Mouse (Mus musculus) heart, embryonic 16.5 days (tissue): ENCODE results near the gene Vmn1r127. TPM values are rescaled to one million over a fixed set of nuclear protein-coding genes. Genes with fewer than 3 reads are reported as not detected.
"Not testable (repeated sequence)": the region's sequence is repeated elsewhere in the genome, so short reads cannot be mapped to it uniquely, and the experiment has no call there.

Experiments
- ATAC-seq: fragments of 200-750 bp; cut with Nextera tagmentation; replicated peaks from 2 replicates; pipeline ENCODE4 v1.8.0; 2017; ENCODE audit warnings: moderate number of reproducible peaks; ENCODE audit not compliant: insufficient read depth, low FRiP score; ENCODE audit errors: extremely low read depth
- H3K27ac ChIP-seq: fragments of 300-500 bp; sonication (generic); 2 replicates; pipeline ENCODE4 v1.5.1; 2014; ENCODE audit warnings: mild to moderate bottlenecking, low read length, control low read depth, moderate library complexity
- H3K27me3 ChIP-seq: fragments of 300-500 bp; sonication (generic); 2 replicates; pipeline ENCODE4 v1.6.1; 2014; ENCODE audit warnings: low read length, mixed read lengths; ENCODE audit not compliant: control insufficient read depth, insufficient read depth
- H3K36me3 ChIP-seq: fragments of 300-500 bp; sonication (generic); 2 replicates; pipeline ENCODE4 v1.6.1; 2014; ENCODE audit not compliant: control insufficient read depth, insufficient read depth
- H3K4me1 ChIP-seq: fragments of 300-500 bp; sonication (generic); 2 replicates; pipeline ENCODE4 v1.6.1; 2014; ENCODE audit warnings: low read length, mixed read lengths; ENCODE audit not compliant: control insufficient read depth, insufficient read depth
- H3K4me2 ChIP-seq: fragments of 300-500 bp; sonication (generic); 2 replicates; pipeline ENCODE4 v1.6.1; 2014; ENCODE audit warnings: low read depth, mild to moderate bottlenecking, control low read depth, low read length
- H3K4me3 ChIP-seq: fragments of 300-500 bp; sonication (generic); 2 replicates; pipeline ENCODE4 v1.5.1; 2014; ENCODE audit warnings: mild to moderate bottlenecking, control low read depth, low read length
- H3K9ac ChIP-seq: fragments of 300-500 bp; sonication (generic); 2 replicates; pipeline ENCODE4 v1.6.1; 2014; ENCODE audit warnings: low read length, control low read depth
- H3K9me3 ChIP-seq: fragments of 300-500 bp; sonication (generic); replicated peaks from 2 replicates; pipeline ENCODE4 v1.6.1; 2016; ENCODE audit warnings: low read length; ENCODE audit not compliant: control insufficient read depth
- WGBS: fragments of 180-500 bp; shearing (Covaris S2); extraction: QIAGEN DNeasy Blood & Tissue Kit; methylation state at CpG from one replicate; pipeline ENCODE4 v1.1.7; 2014; 5-methylcytosine and 5-hydroxymethylcytosine counted together
- polyA plus RNA-seq: library from polyadenylated mRNA; unstranded; fragments of >200 nt; fragmentation: Nextera tagmentation; extraction: Ambion mirVana; gene quantifications from 2 replicates; pipeline ENCODE4 v1.2.1, GENCODE M21; 2015

The Vmn1r127 gene
- not detected in 2 replicates for polyA plus RNA-seq

DNA sequence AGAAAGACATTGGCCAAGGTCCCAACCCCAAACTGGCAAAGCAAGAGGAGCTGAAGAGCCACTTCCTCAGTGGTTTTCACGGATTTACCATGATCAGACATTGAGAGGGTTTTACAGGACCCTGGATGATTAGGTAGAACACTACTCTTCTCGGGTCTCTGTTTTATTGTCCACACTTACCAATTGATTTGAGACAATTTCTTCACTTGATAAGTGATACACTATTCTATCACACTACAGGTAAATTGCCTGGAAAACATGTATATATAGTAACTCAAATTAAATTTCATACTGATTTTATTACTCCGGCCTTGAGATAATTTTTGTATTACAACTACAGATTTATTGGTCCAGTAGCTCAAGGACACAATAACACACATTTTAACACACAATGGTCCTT, at the start of gene Vmn1r127:
TSS of gene Vmn1r127 (minus strand) at position 101 of the 400 bp plus-strand sequence.
- not testable (repeated sequence) for H3K9ac ChIP-seq, H3K4me1 ChIP-seq, H3K4me2 ChIP-seq, ATAC-seq, H3K9me3 ChIP-seq, H3K36me3 ChIP-seq, H3K27ac ChIP-seq, H3K27me3 ChIP-seq, H3K4me3 ChIP-seq
- WGBS = no CpG with 5 or more reads among the region's 3 CpGs

- not testable (repeated sequence) for H3K9ac ChIP-seq, ATAC-seq, H3K4me3 ChIP-seq, H3K9me3 ChIP-seq, H3K4me2 ChIP-seq, H3K36me3 ChIP-seq, H3K27me3 ChIP-seq, H3K27ac ChIP-seq, H3K4me1 ChIP-seq
- WGBS = no CpG with 5 or more reads among the region's 1 CpGs
Observed at GRCm38 (mm10) chr7:21361191-21361590, 41.5 kb upstream of the Vmn1r127 start, which contains the start of gene Vmn1r129. Gene Vmn1r129 (minus strand): TSS chr7:21361291.

GRCm38 (mm10) chr7:21349073-21349472, 29.4 kb upstream of the Vmn1r127 start, which contains the start of gene Vmn1r128:
Gene Vmn1r128 (plus strand): TSS chr7:21349373.
- H3K4me2 ChIP-seq, H3K27me3 ChIP-seq, H3K36me3 ChIP-seq, H3K4me1 ChIP-seq, ATAC-seq, H3K9me3 ChIP-seq, H3K27ac ChIP-seq, H3K4me3 ChIP-seq, H3K9ac ChIP-seq: not testable (repeated sequence)
- 37% methylated on average over 1 of the region's 1 CpGs for WGBS

GRCm38 (mm10) chr7:21301367-21301766, 18.3 kb downstream of the Vmn1r127 start, which contains the start of gene Vmn1r126:
Gene Vmn1r126 (minus strand): TSS chr7:21301467.
- no CpG with 5 or more reads among the region's 5 CpGs for WGBS
- ATAC-seq, H3K9ac ChIP-seq, H3K27me3 ChIP-seq, H3K4me3 ChIP-seq, H3K4me1 ChIP-seq, H3K9me3 ChIP-seq, H3K4me2 ChIP-seq, H3K36me3 ChIP-seq, H3K27ac ChIP-seq: not testable (repeated sequence)

- H3K4me3 ChIP-seq, ATAC-seq, H3K4me2 ChIP-seq, H3K27ac ChIP-seq, H3K4me1 ChIP-seq, H3K27me3 ChIP-seq, H3K36me3 ChIP-seq, H3K9ac ChIP-seq, H3K9me3 ChIP-seq: not testable (repeated sequence)
- 57% methylated on average over 3 of the region's 3 CpGs for WGBS
Observed at GRCm38 (mm10) chr7:21271879-21272278, 47.8 kb downstream of the Vmn1r127 start, which contains the start of gene Vmn1r125. Gene Vmn1r125 (plus strand): TSS chr7:21272179.

Other genes starting within 250 kb of the Vmn1r127 start
- gene Vmn1r121, start 221.3 kb downstream of the Vmn1r127 start, polyA plus RNA-seq = not detected in 2 replicates
- gene Vmn1r122, start 185.7 kb downstream of the Vmn1r127 start, polyA plus RNA-seq = not detected in 2 replicates
- not detected in 2 replicates for gene Vmn1r123, start 157.7 kb downstream of the Vmn1r127 start, polyA plus RNA-seq
- gene Gm5157, start 129.4 kb downstream of the Vmn1r127 start, polyA plus RNA-seq = not detected in 2 replicates
- not detected in 2 replicates for gene Vmn1r124, start 59.2 kb downstream of the Vmn1r127 start, polyA plus RNA-seq
- gene Vmn1r125, start 47.7 kb downstream of the Vmn1r127 start, polyA plus RNA-seq = not detected in 2 replicates
- not detected in 2 replicates for gene Vmn1r126, start 18.4 kb downstream of the Vmn1r127 start, polyA plus RNA-seq
- not detected in 2 replicates for gene Vmn1r128, start 29.5 kb upstream of the Vmn1r127 start, polyA plus RNA-seq
- not detected in 2 replicates for gene Vmn1r129, start 41.4 kb upstream of the Vmn1r127 start, polyA plus RNA-seq
- gene Gm6882, start 112.9 kb upstream of the Vmn1r127 start, polyA plus RNA-seq = not detected in 2 replicates
- not detected in 2 replicates for gene Vmn1r130, start 191.9 kb upstream of the Vmn1r127 start, polyA plus RNA-seq
- gene Vmn1r131, start 226.2 kb upstream of the Vmn1r127 start, polyA plus RNA-seq = not detected in 2 replicates